Mouse (Mus musculus): ENCODE measurements at regions not wholly inside any gene's neighbourhood (a gene's known extent, or its start where the extent isn't known, plus 50 kb on each side); places are given as distances from the start of the nearest gene placed in this dataset.

DNA sequence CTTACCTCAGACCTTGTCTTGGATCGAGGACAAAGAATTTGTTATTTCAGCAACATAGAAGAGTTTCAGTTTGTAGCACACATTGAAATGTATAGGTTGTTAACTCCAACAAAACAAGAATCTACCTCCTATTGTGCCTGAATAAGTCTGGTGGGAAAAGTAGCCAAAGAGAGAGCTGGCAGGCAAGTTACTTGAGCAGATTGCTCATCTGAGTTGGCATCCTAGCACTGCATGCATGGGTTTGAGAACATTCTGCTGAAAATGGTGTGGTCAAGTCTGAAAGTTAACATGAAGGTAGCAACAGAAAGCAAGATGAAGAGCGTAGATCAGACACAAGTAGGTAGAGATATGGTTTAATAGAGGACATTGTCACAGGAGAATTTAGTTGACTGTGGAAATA is 587.5 kb downstream of the Bcl11a start:
- TF ChIP-seq CTCF (conservative IDR thresholded peaks at IDR 0.05; ENCODE audit: insufficient read depth, insufficient read length, low read depth, low read length) (no peak), POLR2A (IDR thresholded peaks at IDR 0.05; ENCODE audit: low read depth, low read length) (no peak)

Data from kidney, adult 2 months (tissue).